Mouse (Mus musculus): Measurements from ENCODE around the gene Ifit3. TPM values are rescaled to one million over a fixed set of nuclear protein-coding genes. Genes with fewer than 3 reads are reported as not detected.
A peak's percentile ranks its signal among the peaks of the same experiment; 100 is the strongest.
"Not testable (repeated sequence)": the region's sequence is repeated elsewhere in the genome, so short reads cannot be mapped to it uniquely, and the experiment has no call there.

Gene Ifit3
- 0.31 and 0.63 TPM in 2 replicates for polyA plus RNA-seq (2016; fragmentation: Nextera tagmentation; extraction: Ambion mirVana)

DNA sequence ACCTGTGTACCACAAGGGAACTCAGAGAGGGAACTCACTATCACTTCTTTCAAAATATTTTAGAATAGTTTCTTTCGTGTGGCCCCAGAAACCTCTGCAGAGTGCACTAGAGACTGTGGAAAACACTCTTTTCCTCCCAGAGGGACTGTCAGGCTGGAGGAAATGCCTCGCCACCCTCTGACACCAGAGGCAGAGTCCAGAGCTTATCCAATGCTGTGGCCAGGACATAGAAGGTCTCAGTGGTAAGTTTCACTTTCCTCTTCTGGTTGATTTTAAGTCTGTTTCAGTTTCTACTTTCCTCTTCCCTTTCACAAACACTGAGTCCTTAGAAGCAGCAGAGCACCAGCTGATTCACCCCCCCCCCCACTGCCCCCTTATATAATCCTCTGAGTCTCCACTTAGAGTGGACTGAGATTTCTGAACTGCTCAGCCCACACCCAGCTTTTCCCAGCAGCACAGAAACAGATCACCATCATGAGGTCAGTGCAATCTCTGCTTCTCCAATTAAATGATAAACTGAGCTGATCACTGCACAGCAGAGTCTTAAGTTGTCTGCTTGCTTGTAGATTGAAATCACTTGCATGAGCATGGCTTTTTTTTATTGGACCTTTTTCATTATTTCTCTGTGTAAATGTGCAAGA is at the start of gene Ifit3:
Gene Ifit3 (plus strand): TSS at position 406 of the 641 bp plus-strand sequence.
- not testable (repeated sequence) for H3K4me2 ChIP-seq (replicated peaks); H3K4me3 ChIP-seq; H3K4me1 ChIP-seq; H3K36me3 ChIP-seq; H3K9me3 ChIP-seq (replicated peaks); H3K27ac ChIP-seq; ATAC-seq (ENCODE audit: low FRiP score); H3K9ac ChIP-seq; H3K27me3 ChIP-seq
- 66% methylated on average over 2 of the region's 2 CpGs for WGBS

DNA sequence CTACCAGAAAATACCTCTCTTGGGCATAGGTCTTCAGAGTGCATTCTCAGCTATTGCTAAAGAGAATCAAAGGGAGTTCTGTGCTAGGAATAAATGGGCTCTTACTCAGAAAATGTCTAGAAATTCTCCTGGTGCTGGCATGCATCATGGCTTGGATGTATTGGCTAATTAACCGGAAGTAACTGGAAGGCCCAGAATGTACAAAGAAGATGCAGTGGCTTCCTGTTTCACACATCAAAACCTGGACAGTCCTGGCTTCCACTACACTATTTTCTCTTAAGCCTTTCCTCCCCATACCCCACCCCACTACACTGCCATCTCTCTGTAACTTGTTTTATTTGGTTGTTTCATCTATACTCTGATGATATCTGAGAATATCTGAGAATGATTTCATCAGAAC is 43.9 kb upstream of the Ifit3 start:
- ATAC-seq (ENCODE audit: low FRiP score): no peak
- no peaks in the 10 kb centered on the region for H3K27me3 ChIP-seq

DNA sequence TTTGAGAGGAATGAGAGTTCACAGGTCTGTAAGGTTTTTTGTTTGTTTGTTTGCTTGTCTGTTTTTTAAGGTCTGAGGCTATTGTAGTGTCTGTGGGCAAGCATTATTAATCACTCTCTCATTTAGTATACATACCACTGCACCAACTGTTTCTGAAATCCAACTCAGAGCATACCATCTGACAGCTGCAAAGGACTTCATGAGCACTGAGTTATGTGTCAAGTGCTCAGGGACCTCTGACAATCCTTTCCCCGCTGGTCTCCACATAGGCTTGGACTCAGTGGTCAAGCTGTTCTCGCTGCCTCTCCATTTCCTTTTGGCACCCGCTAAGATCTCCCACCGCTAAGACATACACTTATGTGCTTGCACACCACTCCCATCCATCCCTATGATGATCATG is 37.1 kb upstream of the Ifit3 start:
- H3K4me3 ChIP-seq: no peak overlapping the region
- ATAC-seq (ENCODE audit: low FRiP score): no peak
- H3K27ac ChIP-seq: no peak overlapping the region
- H3K9ac ChIP-seq: no peak overlapping the region
- no peak overlapping the region for H3K4me2 ChIP-seq (replicated peaks)
- H3K9me3 ChIP-seq (replicated peaks): no peaks in the 10 kb centered on the region
- 89% methylated on average over 4 of the region's 4 CpGs for WGBS
- no peaks in the 10 kb centered on the region for H3K36me3 ChIP-seq
- H3K4me1 ChIP-seq: no peaks in the 10 kb centered on the region
- H3K27me3 ChIP-seq: no peaks in the 10 kb centered on the region

More for the DNA sequence above, 43.9 kb upstream of the Ifit3 start:
- no peak overlapping the region for H3K4me3 ChIP-seq
- H3K9me3 ChIP-seq (replicated peaks): no peaks in the 10 kb centered on the region
- no peaks in the 10 kb centered on the region for H3K36me3 ChIP-seq
- WGBS: 80% methylated on average over 1 of the region's 1 CpGs
- H3K4me1 ChIP-seq: no peaks in the 10 kb centered on the region
- H3K9ac ChIP-seq: no peak overlapping the region
- no peak overlapping the region for H3K27ac ChIP-seq
- H3K4me2 ChIP-seq (replicated peaks): no peak overlapping the region

DNA sequence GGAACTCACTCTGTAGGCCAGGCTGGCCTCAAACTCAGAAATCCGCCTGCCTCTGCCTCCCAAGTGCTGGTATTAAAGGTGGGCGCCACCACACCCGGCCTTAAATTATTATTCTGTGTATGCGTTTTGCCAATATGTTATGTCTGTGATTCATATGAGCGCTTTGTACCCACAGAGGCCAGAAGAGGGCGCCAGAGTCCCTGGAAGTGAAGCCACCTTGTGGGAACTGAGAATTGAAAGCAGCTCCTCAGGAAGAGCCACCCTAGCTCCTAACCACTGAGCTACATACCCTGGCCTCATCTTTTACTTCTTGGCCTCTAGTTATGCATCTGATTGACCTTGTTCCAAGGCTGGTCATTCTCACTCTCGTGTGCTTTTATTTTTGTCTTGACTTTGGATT is 35.4 kb upstream of the Ifit3 start:
- H3K27ac ChIP-seq: no peak overlapping the region
- 32% methylated on average over 7 of the region's 7 CpGs for WGBS
- H3K9me3 ChIP-seq (replicated peaks): no peaks in the 10 kb centered on the region
- H3K27me3 ChIP-seq: no peaks in the 10 kb centered on the region
- H3K36me3 ChIP-seq: no peaks in the 10 kb centered on the region
- no peak for ATAC-seq (ENCODE audit: low FRiP score)
- H3K4me3 ChIP-seq: no peak overlapping the region
- no peak overlapping the region for H3K4me2 ChIP-seq (replicated peaks)
- H3K9ac ChIP-seq: no peak overlapping the region
- H3K4me1 ChIP-seq: no peaks in the 10 kb centered on the region

DNA sequence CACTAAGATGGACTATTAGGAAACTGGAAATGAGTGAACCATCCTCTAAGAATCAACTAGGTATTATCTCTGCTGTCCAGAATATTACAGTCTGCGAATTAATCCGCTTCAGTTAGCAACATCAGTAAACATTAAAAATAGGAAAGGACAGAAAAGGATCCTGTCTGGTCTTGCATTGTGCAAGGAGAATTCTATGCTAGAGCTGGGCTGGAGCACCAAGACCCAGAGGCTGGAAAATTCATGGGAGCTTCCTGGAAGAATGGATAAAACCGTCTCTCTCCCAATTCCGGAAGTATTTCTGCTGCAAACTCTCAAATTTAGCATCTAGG is 33.2 kb upstream of the Ifit3 start:
- 31% methylated on average over 4 of the region's 4 CpGs for WGBS
- H3K4me1 ChIP-seq: no peaks in the 10 kb centered on the region
- H3K4me3 ChIP-seq: peak overlapping the region; percentile 45
- 0 out of 2 replicates have a peak, but pooled peaks cover 2% of the 10 kb centered on the region for H3K9me3 ChIP-seq (replicated peaks)
- no peak; the same call in 1 of the 2 replicates for ATAC-seq (ENCODE audit: low FRiP score)
- H3K27ac ChIP-seq: no peak overlapping the region
- H3K27me3 ChIP-seq: no peaks in the 10 kb centered on the region
- peak overlapping the region; percentile 66 for H3K4me2 ChIP-seq (replicated peaks)
- H3K36me3 ChIP-seq: no peaks in the 10 kb centered on the region
- H3K9ac ChIP-seq: no peak overlapping the region; the same call in 1 of the 2 replicates

DNA sequence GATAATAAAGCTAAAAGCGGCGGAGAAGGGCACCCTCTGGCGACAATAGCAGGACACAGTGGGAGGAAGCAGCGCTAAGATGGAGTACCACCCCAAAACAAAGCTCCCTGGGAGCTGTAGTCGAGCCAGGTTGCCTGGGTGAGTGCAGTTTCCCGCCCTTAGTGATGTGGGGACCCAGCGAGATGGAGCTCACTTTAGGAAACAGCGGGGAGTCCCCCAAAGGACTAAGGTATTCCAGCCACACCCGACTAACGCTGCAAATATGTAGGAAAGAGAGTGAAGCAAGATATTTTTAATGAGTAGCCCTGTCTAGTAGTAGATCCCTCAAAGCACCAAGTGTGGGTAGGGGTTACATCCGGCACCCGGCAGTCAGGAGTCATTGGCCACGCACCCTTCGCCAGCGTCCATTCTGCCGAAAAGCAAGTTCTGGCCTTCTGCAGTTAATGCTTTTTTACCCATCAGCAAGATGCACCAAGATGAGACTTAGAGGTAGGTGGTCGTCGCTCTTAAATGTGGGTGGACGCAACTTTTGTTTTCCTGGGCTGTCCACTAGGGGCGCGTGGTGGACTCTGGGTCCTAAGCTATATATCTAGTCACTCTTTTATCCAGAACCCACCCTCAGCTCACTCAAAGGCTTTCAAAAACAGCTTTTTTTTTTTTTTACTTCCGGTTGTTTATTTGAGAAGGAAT is 32.7 kb upstream of the Ifit3 start, which contains the start of gene Ifit2:
Gene Ifit2 (plus strand): TSS at position 161 of the 690 bp plus-strand sequence.
- peak within 1 kb of the TSS; percentile 64 for H3K27ac ChIP-seq
- 0 out of 2 replicates have a peak, but pooled peaks cover 2% of the 10 kb centered on the region for H3K9me3 ChIP-seq (replicated peaks)
- peak within 1 kb of the TSS; percentile 49 for H3K9ac ChIP-seq
- WGBS: 2% methylated on average over 22 of the region's 22 CpGs
- H3K4me3 ChIP-seq: peak within 1 kb of the TSS; percentile 45
- no peaks in the 10 kb centered on the region for H3K36me3 ChIP-seq
- H3K4me1 ChIP-seq: no peaks in the 10 kb centered on the region
- no peaks in the 10 kb centered on the region for H3K27me3 ChIP-seq
- H3K4me2 ChIP-seq (replicated peaks): peak within 1 kb of the TSS; percentile 66
- ATAC-seq (ENCODE audit: low FRiP score): peak; percentile 95

DNA sequence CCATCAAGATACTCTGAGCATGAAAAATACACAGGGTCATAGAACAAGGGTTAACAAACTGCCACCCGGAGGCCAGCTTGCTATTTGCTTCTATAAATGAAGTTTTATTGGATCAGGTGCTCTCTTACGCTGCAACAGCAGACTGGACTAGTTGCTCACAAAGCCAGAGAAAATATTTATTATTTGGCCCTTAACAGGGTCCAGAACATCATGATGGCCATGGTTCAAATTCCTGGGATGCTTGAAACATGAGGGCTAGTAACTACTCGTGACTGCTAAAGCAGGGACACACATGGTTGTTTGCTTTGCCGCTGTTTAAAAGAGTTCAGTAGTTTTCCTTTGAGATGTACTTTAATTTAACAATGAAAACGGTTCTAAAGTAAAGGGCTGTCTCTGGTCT is 31.4 kb upstream of the Ifit3 start:
- Histone ChIP-seq H3K27me3 (no peaks in the 10 kb centered on the region), H3K4me2 (replicated peaks) (no peak overlapping the region), H3K9ac (no peak overlapping the region), H3K4me3 (no peak overlapping the region), H3K9me3 (replicated peaks) (0 out of 2 replicates have a peak, but pooled peaks cover 2% of the 10 kb centered on the region), H3K4me1 (no peaks in the 10 kb centered on the region), H3K27ac (no peak overlapping the region), H3K36me3 (no peaks in the 10 kb centered on the region)
- 68% methylated on average over 5 of the region's 5 CpGs for WGBS
- no peak for ATAC-seq (ENCODE audit: low FRiP score)

DNA sequence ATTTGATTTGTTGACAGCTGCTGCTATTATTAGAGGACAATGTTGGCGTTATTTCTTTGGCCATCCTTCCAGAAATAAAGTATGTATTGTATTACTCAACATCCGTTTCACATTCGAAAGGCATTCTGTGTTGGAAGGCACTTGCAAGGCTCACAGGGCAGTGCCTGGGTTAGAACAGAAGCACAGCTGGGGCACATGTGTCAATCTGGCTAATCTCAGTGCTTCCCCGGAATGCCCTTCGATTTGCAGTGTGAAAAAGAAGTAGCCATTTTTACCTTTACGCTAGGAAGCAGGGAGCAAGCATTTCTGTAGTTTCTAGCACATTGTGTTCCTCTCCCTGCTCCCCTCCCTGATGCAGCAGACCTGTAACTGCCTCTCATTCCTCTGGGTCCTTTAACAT is 30.3 kb upstream of the Ifit3 start:
- H3K36me3 ChIP-seq: no peaks in the 10 kb centered on the region
- H3K9ac ChIP-seq: no peak overlapping the region
- 0 out of 2 replicates have a peak, but pooled peaks cover 2% of the 10 kb centered on the region for H3K9me3 ChIP-seq (replicated peaks)
- no peak for ATAC-seq (ENCODE audit: low FRiP score)
- no peaks in the 10 kb centered on the region for H3K4me1 ChIP-seq
- no peak overlapping the region for H3K4me2 ChIP-seq (replicated peaks)
- H3K4me3 ChIP-seq: no peak overlapping the region
- no peaks in the 10 kb centered on the region for H3K27me3 ChIP-seq
- H3K27ac ChIP-seq: no peak overlapping the region
- 66% methylated on average over 6 of the region's 6 CpGs for WGBS

DNA sequence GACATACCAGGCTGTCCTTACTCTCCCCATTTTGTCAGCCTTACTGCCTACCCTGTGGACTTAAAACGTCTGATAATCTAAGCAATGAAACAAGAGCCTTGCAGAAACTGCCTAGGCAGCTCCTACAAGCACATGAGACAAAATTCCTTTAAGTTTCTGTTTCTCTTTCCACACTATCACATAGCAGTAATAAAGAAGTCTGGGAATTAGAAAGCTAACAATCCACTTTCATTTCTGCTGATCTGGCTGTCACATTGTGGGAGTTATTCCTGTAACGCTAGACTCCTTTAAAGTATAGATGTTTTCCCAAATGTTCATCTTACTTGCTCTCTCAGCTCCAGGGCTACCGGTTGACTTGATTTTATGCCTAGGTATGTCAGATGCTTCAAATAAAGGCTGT is 29.8 kb upstream of the Ifit3 start:
- no peaks in the 10 kb centered on the region for H3K4me1 ChIP-seq
- no peak for ATAC-seq (ENCODE audit: low FRiP score)
- no peak overlapping the region for H3K4me3 ChIP-seq
- H3K27me3 ChIP-seq: no peaks in the 10 kb centered on the region
- no peaks in the 10 kb centered on the region for H3K36me3 ChIP-seq
- 0 out of 2 replicates have a peak, but pooled peaks cover 2% of the 10 kb centered on the region for H3K9me3 ChIP-seq (replicated peaks)
- 81% methylated on average over 3 of the region's 3 CpGs for WGBS
- H3K4me2 ChIP-seq (replicated peaks): no peak overlapping the region
- H3K9ac ChIP-seq: no peak overlapping the region
- no peak overlapping the region for H3K27ac ChIP-seq

DNA sequence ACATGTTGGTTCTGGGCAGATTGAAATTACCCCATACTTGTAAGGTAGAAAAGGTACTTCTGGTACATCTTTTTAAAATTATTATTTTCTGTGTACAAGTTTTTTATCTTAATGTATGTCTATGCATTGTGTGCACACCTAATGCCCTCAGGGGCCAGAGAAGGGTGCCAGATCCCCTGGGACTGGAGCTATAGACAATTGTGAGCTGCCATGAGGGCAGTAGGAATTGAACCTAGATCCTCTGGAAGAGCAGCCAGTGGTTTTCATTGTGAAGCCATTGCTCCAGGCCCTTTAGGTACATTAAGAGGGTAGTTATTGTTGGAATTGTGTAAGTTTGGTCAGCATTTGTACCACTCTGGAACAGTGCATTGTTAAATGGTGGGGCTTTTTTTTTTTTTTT is 29.3 kb upstream of the Ifit3 start:
- Histone ChIP-seq H3K4me2 (replicated peaks) (no peak overlapping the region), H3K4me1 (no peaks in the 10 kb centered on the region), H3K9ac (no peak overlapping the region), H3K27ac (no peak overlapping the region), H3K27me3 (no peaks in the 10 kb centered on the region), H3K36me3 (no peaks in the 10 kb centered on the region), H3K9me3 (replicated peaks) (0 out of 2 replicates have a peak, but pooled peaks cover 2% of the 10 kb centered on the region), H3K4me3 (no peak overlapping the region)
- ATAC-seq (ENCODE audit: low FRiP score): no peak

DNA sequence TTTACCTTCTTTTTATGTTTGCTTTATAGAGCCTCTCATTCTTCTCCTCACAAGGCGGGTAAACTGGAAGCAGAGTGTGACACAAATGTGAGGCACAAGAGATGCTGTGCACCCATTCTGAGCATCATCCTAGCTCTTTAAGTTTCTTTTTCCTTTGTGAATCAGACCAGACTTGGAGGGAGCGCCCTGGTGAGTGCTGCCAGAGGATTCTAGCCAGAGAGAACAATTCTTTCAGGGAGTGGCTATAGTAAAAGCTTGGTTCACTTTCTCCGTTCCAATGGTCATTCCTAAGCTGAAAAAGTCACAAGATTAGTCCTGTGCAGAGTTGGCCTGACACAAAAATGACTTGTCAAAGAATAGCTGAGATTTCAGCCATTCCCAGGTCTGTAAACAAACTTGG is 26.7 kb upstream of the Ifit3 start:
- H3K9me3 ChIP-seq (replicated peaks): 0 out of 2 replicates have a peak, but pooled peaks cover 2% of the 10 kb centered on the region
- H3K4me1 ChIP-seq: no peaks in the 10 kb centered on the region
- H3K36me3 ChIP-seq: no peaks in the 10 kb centered on the region
- H3K4me2 ChIP-seq (replicated peaks): no peak overlapping the region
- H3K4me3 ChIP-seq: no peak overlapping the region
- 82% methylated on average over 3 of the region's 3 CpGs for WGBS
- ATAC-seq (ENCODE audit: low FRiP score): no peak
- no peak overlapping the region for H3K27ac ChIP-seq
- H3K9ac ChIP-seq: no peak overlapping the region
- no peaks in the 10 kb centered on the region for H3K27me3 ChIP-seq

DNA sequence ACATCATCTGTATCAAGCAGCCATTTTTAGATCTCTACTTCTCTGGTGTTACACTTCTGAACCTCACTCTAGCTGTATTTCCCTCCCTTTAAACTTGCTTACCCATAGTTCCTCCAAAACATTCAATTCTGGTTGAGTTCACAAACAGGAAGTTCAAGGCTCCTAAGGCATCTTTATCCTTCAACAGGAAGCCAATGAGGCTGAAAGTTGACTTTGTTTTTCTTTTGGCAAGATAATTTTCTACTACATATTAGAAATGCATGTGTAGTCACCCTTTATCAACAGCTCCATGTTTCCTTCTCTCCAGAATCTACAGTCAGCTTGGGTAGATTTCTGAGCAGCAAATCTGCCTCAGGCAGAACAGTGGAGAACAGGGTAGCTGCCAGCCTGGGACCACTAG is 20.8 kb upstream of the Ifit3 start:
- no peaks in the 10 kb centered on the region for H3K9me3 ChIP-seq (replicated peaks)
- no peaks in the 10 kb centered on the region for H3K4me1 ChIP-seq
- H3K4me3 ChIP-seq: no peak overlapping the region
- H3K27ac ChIP-seq: no peak overlapping the region
- no peaks in the 10 kb centered on the region for H3K27me3 ChIP-seq
- no peak overlapping the region for H3K4me2 ChIP-seq (replicated peaks)
- no peak overlapping the region for H3K9ac ChIP-seq
- no peak for ATAC-seq (ENCODE audit: low FRiP score)
- H3K36me3 ChIP-seq: no peaks in the 10 kb centered on the region

All from hindbrain, embryonic 12.5 days (tissue).